Mouse (Mus musculus): ENCODE results near the gene Snx4.

Gene Snx4

DNA sequence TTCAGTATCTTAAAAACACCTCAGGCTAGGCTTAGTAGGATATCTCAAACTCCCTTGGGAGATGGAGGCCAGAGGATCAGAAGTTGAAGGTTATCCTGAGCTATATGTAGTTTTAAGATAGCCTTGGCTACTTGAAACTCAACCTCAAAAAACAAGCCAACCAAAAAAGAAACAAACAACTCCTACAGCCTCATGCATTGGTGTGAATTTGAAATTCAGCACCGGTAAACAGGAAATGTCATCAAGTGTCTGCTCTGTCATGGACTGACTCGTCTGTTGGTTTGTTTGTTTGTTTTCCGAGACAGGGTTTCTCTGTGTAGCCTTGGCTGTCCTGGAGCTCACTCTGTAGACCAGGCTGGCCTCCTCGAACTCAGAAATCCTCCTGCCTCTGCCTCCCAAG lies 20.6 kb downstream of the Snx4 start:
- DNase-seq (ENCODE audit: inconsistent ontology term), result no peak

DNA sequence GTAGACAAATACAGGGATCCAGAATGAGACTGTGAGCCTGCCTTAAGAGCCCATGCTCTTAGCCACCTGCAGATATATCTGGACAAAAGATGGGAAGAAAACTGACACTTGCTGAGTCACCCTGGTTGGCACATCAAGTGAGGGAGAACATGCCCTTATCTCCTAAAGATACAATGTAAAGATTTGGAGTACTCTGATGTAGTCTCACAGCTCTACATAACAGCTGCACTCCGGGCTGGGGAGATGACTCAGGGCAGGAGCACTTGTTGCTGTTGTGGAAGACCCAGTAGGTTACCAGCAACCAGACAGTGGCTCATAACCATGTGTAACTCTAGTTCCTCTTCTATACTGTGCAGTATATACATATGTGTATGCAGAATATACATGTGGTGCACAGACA lies 31.8 kb downstream of the Snx4 start:
- no peak for DNase-seq (ENCODE audit: inconsistent ontology term)

DNA sequence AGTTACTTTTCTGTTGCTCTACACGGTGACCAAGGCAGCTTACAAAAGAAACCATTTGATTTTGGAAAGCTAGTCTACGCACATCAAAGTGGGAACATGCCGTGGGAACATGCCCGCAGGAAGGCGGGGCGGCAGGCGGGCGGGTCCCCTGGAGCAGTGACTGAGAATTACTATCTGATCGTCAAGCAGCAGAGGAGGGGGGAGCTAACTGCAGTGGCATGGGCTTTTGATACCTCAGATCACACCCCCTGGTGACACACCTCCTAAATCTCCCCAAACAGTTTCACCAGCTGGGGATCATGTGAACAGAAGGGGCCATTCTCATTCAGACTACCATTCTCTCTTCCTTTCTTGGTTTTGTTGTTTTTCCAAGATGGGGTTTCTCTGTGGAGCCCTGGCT lies 37.3 kb downstream of the Snx4 start:
- no peak for DNase-seq (ENCODE audit: inconsistent ontology term)

DNA sequence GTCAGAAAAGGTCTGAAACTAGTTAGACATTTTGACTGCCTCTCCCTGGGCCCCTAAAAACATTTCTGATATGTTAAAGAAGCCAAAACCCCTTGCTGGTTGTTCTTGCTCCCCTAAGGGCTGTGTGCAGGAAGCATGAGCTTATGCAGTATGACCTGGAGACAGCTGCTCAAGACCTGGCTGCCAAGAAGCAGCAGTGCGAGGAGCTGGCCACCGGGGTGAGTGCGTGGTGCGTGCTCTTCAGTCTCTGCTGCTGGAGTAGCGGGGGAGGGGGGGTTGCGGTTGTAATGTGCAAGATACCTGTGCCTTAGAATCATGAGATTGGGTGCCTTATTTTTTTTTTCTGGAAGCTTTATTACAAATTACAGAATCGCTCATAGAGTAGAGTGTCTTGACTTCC lies 38.7 kb downstream of the Snx4 start:
- no peak for DNase-seq (ENCODE audit: inconsistent ontology term)

DNA sequence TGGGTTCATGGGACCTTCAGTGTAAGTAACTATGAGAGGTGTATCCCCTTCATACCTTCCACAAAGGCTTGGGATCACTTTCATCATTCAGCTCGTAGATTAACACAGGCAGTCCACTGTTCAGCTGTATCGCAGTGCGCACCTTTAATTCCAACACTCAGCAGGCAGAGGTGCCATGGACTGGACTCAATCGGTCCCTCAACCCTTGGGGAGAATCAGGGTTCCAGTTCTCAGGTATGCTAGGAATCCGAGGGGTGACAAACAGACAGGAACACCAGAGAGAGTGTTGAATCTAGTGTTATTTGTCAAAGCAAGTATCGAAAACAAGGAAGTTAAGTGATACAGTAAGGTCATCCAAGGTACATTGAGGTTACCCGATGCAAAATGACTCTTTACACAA lies 41.0 kb downstream of the Snx4 start:
- no peak for DNase-seq (ENCODE audit: inconsistent ontology term)

DNA sequence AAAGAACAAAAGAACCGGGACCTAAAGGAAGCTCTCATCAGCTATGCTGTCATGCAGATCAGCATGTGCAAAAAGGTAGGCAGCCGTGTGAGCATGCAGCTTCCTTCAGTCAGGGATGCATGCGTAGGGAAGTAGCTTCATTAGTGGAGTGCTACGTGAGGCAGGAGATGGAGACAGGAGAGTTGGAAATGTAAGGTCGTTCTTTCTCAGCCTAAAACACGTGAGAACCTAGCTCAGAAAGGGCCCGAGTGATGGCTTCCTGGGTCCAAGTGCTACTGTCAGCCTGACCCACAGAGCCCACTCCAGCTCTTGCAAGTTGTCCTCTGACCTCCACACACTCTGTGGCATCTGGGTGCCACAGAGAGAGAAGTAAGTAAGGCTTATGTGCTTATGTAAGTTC lies 43.4 kb downstream of the Snx4 start:
- no peak for DNase-seq (ENCODE audit: inconsistent ontology term)

DNA sequence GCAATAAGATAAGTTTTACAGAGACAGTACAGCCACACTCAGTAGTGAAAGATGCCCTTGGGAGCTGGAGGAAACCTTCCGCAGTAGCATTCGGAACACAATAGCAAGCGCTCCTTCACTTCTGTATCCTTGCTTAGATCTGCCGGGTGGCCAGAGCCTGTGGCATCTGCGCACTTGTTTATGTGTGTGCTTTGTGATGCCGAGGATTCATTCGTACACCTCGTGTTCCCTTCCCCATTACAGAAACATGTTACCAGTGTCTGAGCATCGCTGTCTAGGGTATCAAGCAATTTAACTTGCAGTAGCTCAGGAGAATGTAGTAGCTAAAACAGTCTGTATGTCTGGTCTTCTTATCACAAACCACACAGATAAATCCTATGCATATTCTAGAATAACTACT lies 44.1 kb downstream of the Snx4 start:
- no peak for DNase-seq (ENCODE audit: inconsistent ontology term)

DNA sequence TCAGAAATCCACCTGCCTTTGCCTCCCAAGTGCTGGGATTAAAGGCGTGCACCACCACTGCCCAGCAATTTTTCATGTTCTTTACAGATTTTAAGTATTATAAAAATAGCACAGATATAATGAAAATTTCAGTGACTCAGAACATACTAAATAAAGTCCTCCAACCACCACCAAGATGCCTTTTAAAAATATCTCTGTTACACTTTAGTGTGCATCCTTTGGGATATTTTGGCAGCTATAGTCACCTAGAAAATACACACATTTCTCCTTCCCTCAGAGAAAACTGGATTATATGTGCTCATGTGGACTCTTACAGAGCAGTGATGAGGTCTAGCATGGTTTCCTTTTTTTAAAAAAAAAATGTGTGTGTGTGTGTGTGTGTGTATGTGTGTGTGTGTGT lies 46.3 kb downstream of the Snx4 start:
- no peak for DNase-seq (ENCODE audit: inconsistent ontology term)

DNA sequence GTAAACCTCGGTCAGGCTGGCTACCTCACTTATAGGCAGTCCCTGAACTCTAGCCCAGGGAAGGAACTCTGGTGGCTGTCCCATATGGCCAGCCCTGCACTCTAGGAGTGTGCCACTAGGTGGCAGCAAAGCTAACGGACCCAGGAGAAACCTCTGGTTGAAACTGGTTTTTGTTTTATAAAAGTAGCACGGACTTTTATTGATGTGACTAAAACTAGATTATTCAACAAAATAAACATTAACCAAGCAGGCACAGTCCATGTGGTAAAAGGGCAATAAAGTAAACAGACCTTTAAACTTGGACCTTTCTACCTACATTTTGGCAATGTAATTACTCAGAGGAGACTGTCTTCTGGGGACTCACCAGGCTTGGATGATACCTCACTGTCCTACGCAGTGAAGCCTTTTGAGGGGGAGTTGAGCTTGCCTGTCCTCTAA lies 55.4 kb downstream of the Snx4 start:
- DNase-seq (ENCODE audit: inconsistent ontology term), result peak; percentile 41

DNA sequence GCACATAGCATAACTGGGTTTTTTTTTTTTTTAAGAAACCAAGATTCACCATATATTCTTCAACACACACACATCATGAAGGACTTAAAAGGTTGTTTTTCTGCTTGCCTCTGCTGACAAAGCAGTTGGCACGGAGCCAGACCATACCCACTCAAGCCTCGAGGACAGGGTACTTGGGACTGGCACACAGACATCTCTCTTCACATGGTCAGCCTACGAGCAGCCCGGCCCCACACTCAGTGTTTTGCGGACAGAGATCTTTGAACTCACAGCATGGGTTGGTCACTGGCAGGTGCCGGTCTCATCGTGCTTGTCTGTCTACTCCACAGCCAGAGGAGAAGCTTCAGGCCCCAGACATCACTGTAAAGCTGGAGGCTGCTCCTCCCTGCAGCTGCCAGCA lies 56.5 kb downstream of the Snx4 start:
- DNase-seq (ENCODE audit: inconsistent ontology term), result no peak

DNA sequence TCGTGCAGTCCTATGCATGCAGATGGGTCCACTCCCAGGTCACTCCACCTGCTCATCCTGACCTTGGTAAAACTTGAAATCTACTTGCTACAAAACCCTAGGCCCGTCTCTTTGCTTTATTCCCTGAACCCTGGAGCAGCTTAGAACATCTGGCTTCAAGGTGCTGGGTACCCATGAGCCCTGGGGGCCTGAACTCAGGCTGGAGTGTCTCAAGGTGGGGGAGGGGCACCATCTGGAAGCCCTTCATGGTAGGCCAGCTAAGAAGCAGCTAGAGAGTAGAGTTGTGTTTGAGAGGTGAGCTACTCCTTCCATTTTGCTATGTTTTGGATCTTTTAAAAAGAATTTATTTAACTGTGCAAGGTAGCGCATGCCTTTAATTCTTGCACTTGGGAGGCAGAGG lies 57.8 kb downstream of the Snx4 start:
- no peak for DNase-seq (ENCODE audit: inconsistent ontology term)

DNA sequence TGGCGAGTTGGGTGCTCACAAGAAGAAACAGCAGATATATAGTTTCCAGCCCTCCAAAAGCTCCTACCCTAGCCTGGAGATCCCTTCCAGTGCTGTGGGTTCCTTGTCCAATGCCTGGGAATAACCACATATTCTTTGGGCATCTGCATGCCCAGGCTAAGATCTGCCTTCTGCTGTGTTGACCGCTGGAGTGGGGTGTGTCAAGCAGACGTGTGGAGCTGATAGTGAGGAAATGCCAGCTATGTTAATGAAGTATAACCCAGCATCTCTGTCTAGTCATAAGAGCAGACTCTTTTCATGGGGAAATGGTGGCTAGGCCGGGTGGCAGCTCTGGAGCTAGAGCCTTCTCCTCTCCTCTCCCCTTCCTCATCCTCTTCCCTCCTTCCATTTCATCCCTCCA lies 64.4 kb downstream of the Snx4 start:
- no peak for DNase-seq (ENCODE audit: inconsistent ontology term)

DNA sequence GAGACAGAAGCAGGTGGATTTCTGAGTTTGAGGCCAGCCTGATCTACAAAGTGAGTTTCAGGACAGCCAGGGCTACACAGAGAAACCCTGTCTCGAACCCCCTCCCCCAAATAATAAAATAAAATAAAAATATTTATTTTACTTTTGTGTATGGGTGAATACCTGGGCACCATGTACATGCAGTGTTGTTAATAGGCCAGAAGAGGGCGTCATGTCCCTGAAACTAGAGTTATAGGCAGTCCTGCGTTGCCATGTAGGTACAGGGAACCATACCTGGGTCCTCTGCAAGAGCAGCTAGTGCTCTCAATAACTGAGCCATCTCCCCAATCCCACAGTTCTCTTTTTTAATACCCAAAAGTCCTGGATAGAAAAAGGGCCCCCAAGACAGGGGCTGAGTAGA lies 66.4 kb downstream of the Snx4 start:
- no peak for DNase-seq (ENCODE audit: inconsistent ontology term)

DNA sequence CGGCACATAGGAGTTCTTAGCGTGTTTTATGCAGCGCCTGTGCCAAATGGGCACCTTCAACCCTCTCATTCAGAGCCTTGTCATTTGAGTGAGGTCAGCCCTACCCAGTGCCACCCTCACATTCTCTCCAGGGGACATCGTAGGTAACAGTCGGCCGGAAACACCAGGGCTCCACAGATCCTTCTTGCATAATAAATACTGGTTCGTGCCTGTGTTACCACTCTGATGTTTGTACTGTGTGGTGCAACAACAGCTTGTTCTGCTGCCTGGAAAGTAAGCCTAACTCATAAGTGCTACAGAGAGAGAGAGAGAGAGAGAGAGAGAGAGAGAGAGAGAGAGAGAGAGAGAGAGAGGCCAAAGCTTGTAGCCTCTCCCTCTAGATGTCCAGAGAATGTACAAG lies 66.8 kb downstream of the Snx4 start:
- DNase-seq (ENCODE audit: inconsistent ontology term), result no peak

DNA sequence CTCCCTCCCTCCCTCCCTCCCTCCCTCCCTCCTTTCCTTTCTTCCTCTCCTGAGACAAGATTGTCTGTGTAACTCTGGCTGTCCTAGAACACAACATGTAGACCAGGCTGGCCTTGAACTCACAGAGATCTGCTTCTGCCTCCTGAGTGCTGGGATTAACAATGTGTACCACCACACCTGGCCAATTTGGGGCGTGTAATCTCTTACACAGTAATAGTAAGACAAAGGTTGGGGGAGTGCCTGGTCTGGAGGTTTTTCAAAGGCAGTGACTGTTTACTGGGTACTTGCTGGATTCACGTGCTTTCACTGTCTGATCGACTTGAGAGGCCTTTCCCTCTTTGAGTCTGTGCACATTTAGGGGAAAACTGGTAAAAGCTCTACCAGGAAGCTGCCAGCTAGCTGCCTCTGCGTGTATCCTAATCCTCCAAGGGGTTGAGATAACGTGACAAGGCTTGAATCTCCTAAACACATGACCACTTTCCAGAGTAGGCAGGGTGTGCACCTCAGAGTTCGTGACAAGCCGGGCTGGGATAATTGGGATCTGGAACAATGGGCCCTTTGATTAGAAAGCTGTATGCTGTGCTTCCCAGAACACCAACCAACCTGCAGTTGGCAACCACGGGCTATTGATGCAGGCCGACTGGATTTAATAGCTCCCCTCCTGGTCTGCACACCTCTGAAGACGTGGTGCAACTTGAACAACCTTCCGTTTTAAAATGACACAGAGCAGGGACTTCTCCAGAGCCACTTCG lies 74.6 kb downstream of the Snx4 start:
- DNase-seq (ENCODE audit: inconsistent ontology term), result peak; percentile 71

DNA sequence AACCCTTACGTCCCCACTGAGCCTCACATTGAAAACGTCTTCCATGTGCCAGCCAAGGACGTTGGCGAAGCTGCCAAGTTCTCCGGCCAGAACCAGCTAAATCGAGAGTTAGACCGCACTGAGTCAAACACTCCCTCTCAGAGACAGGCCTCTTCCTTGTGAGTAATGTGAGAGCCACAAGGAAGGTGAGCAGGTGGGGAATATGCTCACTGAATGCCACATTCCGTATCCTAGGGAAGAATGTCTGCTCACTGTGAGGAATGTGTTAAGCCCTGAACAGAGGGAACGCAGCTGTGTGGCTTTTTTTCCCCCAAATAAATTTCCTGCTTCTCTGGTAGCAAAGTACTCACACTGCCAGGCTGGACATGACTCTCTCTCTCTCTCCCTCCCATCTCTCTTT lies 75.3 kb downstream of the Snx4 start:
- peak; percentile 80 for DNase-seq (ENCODE audit: inconsistent ontology term)

DNA sequence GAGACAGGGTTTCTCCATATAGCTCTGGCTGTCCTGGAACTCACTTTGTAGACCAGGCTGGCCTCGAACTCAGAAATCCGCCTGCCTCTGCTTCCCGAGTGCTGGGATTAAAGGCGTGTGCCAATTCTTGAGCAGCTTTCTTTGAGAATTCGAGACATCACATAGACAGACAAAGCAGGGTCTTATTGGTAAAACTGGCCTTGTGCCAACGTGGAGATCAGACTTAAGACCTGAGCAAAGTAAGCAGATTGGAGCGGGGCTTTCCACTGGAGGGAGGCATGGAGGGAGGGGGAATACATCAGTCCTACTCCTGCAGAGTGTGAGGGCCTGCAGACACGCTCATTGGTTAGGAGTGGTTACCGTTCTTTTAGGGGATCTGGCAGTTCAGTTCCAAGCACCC lies 75.9 kb downstream of the Snx4 start:
- DNase-seq (ENCODE audit: inconsistent ontology term), result no peak

DNA sequence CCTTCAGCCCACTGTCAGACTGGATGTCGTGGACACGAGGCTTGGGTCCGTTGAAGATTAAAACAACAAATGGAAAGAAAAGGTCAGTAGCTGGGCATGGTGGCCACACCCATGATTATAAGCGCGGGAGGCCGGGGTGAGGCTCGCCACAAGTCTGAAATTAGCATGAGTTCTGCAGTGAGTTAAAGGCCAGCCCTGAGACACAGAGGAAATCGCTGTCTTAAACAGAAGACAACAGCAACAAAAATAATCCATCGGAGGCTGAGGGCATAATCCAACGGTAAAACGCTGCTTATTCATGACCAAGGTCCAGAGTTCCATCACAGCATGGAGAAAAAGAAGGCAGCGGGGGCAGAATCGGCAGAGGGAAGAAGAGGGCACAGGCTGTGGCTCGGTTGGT lies 81.8 kb downstream of the Snx4 start:
- DNase-seq (ENCODE audit: inconsistent ontology term), result no peak

DNA sequence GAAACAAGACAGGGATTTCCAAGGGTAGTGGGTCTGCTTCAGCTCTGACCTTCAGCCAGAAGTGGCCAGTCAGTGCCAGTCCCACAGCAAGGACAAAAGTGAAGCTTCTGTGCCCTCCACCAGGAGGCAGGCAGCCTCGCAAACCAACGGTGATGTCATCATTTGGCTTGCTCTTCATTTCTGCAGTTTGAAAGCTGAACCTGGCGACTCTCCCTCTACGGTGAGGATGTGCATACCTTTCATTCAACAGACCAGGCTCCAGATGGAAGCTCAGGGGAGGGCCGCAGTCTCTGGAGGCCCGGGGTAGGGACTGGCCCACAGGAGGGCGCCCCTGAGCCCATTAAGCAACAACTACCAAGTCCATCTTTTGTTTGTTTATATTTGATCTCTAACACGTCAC lies 85.9 kb downstream of the Snx4 start:
- peak; percentile 90 for DNase-seq (ENCODE audit: inconsistent ontology term)

DNA sequence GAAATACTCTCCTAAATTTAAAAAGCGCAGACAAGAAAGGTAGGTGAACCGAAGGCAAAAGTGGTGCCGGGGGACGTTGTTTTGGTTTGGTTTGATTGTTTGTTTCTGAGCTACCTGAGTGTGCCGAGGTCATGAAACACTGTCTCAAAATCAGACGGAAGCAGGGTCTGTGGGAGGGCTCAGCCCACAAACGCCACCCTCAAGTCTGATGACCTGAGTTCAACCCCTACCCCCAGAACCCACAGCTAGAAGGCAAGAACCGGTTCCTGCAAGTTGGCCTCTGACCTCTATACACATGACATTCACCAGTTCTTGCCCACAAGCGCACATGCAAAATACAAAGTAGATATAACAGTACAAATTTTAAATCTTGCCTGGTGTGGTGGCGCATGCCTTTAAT lies 86.4 kb downstream of the Snx4 start:
- DNase-seq (ENCODE audit: inconsistent ontology term), result no peak

DNA sequence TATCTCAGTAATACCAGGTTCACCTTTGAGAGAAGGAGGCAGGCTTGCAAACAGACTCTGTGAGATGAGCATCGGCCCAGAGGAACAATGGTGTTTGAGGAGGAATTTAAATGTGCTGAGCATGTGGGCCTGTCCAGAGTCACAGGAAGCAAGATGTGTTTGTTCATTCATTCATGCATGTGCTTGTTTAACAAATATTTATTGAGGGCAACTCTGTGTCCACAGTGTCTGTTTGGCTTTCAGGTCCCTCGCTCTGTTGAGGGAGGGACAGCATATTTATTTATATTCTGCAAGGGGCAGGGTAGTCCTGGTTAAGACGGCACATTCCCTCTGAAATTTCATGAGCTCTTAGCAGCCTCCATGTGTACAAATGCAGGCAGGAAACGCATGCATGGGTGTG lies 87.2 kb downstream of the Snx4 start:
- DNase-seq (ENCODE audit: inconsistent ontology term), result no peak

DNA sequence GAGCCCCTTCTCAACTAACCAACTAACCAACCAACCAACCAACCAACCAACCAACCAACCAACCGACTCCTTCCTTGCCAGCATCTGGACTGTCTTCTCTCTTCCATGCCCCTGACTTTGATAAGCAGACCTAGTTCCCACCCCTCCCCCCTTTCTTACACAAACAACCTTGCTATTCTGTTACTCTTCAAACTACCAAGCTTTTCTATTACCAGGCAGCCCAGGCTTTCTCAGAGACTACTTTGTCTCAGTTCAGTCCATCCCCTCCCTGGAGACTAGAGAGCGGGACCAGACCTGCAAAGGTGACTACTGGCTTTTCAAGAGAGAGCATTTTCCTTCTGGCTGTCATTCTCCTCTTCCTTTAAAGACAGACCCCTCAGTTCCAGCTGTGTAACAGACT lies 88.2 kb downstream of the Snx4 start:
- DNase-seq (ENCODE audit: inconsistent ontology term), result no peak

DNA sequence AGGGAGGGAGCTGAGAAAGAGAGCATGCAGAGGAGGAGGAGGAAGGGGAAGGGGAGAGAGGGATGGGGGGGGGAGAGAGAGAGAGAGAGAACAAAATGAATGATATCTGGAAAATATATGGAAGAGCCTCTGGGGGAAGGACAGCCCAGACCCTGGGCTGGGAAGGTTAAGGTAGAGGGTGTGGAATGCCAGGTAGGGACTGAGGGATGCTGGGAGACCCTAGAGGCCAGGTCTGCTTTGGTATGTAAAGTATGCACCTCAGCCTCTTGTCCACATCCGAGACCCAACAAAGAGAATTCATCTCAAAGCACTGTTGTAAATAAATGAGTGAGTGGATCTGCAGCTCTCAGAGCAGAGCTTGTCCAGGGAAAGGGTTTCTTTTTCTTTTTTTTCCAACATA lies 91.1 kb downstream of the Snx4 start:
- DNase-seq (ENCODE audit: inconsistent ontology term), result no peak

DNA sequence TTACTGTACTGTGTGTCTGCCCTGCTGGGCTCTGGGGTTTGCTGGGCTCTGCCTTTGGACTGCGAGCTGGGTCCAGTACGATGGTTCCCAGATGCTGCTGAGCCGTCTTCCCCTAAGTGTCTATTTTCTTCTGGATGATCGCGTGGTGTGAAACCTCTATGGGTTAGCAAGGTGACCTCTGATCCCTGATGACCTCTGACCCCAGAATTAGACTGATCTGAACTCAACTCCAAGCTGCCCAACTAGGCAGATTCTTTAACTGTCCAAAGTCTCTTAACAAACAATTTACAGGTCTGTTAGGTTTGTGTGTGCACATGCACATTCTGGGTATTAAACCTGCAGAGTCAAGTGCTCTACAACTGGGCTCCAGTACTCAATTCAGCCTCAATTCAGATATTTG lies 91.9 kb downstream of the Snx4 start:
- no peak for DNase-seq (ENCODE audit: inconsistent ontology term)

Data from Muller cell, postnatal 12 days (primary cell).